Mouse (Mus musculus): ENCODE results near the gene Plcl2. TPM values are rescaled to one million over a fixed set of nuclear protein-coding genes. Genes with fewer than 3 reads are reported as not detected.

Gene Plcl2
- total and polyA plus RNA-seq, 3 experiments = 23.6 to 83.7 TPM; not detected in 1

DNA sequence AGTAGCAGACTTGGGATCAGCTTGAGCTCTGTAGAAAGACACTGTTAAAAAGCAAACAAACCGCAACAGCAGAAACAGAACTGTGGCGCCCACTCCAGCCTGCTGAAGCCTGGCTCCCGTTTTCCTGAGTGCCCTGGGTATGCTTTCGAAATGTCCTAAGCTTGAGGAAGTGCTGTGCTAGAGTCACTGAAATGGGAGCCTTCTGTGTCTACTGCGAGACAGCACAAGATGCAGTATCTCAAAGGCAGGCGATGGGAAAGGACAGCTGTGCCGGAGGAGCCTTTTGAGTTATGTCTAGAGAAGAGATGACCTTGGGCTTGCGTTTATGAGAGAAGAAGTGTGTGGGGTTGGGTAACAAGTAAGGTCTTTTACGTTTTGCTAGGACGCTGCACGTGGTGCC lies 166.0 kb downstream of the Plcl2 start:
- H3K9ac ChIP-seq (ENCODE audit: control insufficient read depth, low read depth, low read length, poor library complexity, severe bottlenecking) = no peak overlapping the region

GRCm38 (mm10) chr17:50677334-50677733 lies 168.1 kb downstream of the Plcl2 start:
- TF ChIP-seq JUND (IDR thresholded peaks at IDR 0.05; ENCODE audit: low read depth, low read length) (no peak), MAX (IDR thresholded peaks at IDR 0.05; ENCODE audit: low read length) (no peak), ZNF384 (IDR thresholded peaks at IDR 0.05; ENCODE audit: low read depth, low read length) (no peak), GABPA (IDR thresholded peaks at IDR 0.05; ENCODE audit: low read depth, low read length) (no peak), POLR2AphosphoS5 (IDR thresholded peaks at IDR 0.05; ENCODE audit: borderline replicate concordance, low read depth, low read length) (no peak), ETS1 (IDR thresholded peaks at IDR 0.05; ENCODE audit: low read depth, low read length) (no peak), KAT2A (conservative IDR thresholded peaks at IDR 0.05; ENCODE audit: low read depth, low read length) (no peak), POLR2AphosphoS2 (IDR thresholded peaks at IDR 0.05; ENCODE audit: low read length) (no peak), TCF12 (IDR thresholded peaks at IDR 0.05; ENCODE audit: low read depth, low read length) (no peak)
- Histone ChIP-seq H3K27me3 (ENCODE audit: control insufficient read depth in 1 of 2, insufficient read depth in 2 of 2, low read length in 2 of 2) (no peaks in the 10 kb centered on the region), H3K79me2 (ENCODE audit: control insufficient read depth, insufficient read depth, low read length, poor library complexity) (no peaks in the 10 kb centered on the region), H3K27ac (ENCODE audit: control insufficient read depth, low read depth, low read length) (no peak overlapping the region), H3K4me1 (ENCODE audit: control insufficient read depth in 1 of 2, insufficient read depth in 2 of 2, low read length in 2 of 2) (no peaks in the 10 kb centered on the region), H3K4me3 (ENCODE audit: control insufficient read depth in 1 of 2, insufficient read depth in 1 of 2, low read depth in 2 of 2, low read length in 2 of 2) (no peak overlapping the region), H3K9ac (ENCODE audit: control insufficient read depth, low read depth, low read length, poor library complexity, severe bottlenecking) (no peak overlapping the region), H3K36me3 (ENCODE audit: control insufficient read depth in 1 of 2, insufficient read depth in 2 of 2, low read length in 2 of 2) (peaks cover 0 to 18% of the 10 kb centered on the region in 2 experiments; a peak in 2 of 4 replicates), H3K9me3 (replicated peaks; ENCODE audit: insufficient read depth, low read length) (no peaks in the 10 kb centered on the region)
- DNase-seq (ENCODE audit: low read depth, low spot score) = no peak

More for the DNA sequence above, 166.0 kb downstream of the Plcl2 start:
- H3K79me2 ChIP-seq (ENCODE audit: control insufficient read depth, insufficient read depth, low read length, poor library complexity) = no peaks in the 10 kb centered on the region
- no peak overlapping the region for H3K27ac ChIP-seq (ENCODE audit: control insufficient read depth, low read depth, low read length)
- no peaks in the 10 kb centered on the region for H3K27me3 ChIP-seq (ENCODE audit: control insufficient read depth in 1 of 2, insufficient read depth in 2 of 2, low read length in 2 of 2)
- no peaks in the 10 kb centered on the region for H3K4me1 ChIP-seq (ENCODE audit: control insufficient read depth in 1 of 2, insufficient read depth in 2 of 2, low read length in 2 of 2)
- H3K4me3 ChIP-seq (ENCODE audit: control insufficient read depth in 1 of 2, insufficient read depth in 1 of 2, low read depth in 2 of 2, low read length in 2 of 2) = no peak overlapping the region
- no peak for TF ChIP-seq RAD21 (IDR thresholded peaks at IDR 0.05; ENCODE audit: low read depth, low read length)
- no peak for TF ChIP-seq KAT2A (conservative IDR thresholded peaks at IDR 0.05; ENCODE audit: low read depth, low read length)
- no peak for TF ChIP-seq MEF2A (IDR thresholded peaks at IDR 0.05; ENCODE audit: extremely low read depth, insufficient replicate concordance, low read depth, low read length, poor library complexity, severe bottlenecking)
- TF ChIP-seq EP300 (IDR thresholded peaks at IDR 0.05; ENCODE audit: low read depth in 1 of 2, low read length in 2 of 2) = no peak
- TF ChIP-seq CHD1 (IDR thresholded peaks at IDR 0.05; ENCODE audit: low read depth, low read length) = no peak
- TF ChIP-seq UBTF (IDR thresholded peaks at IDR 0.05; ENCODE audit: borderline replicate concordance, insufficient read depth, low read depth, low read length) = no peak
- no peak for TF ChIP-seq TBP (IDR thresholded peaks at IDR 0.05; ENCODE audit: low read depth, low read length)
- TF ChIP-seq GABPA (IDR thresholded peaks at IDR 0.05; ENCODE audit: low read depth, low read length) = no peak
- no peak for TF ChIP-seq JUND (IDR thresholded peaks at IDR 0.05; ENCODE audit: low read depth, low read length)
- TF ChIP-seq MXI1 (IDR thresholded peaks at IDR 0.05; ENCODE audit: low read depth, low read length) = no peak
- no peak for TF ChIP-seq MAZ (IDR thresholded peaks at IDR 0.05; ENCODE audit: low read depth, low read length)
- no peak for TF ChIP-seq SMC3 (IDR thresholded peaks at IDR 0.05; ENCODE audit: low read depth, low read length)
- TF ChIP-seq MYB (IDR thresholded peaks at IDR 0.05; ENCODE audit: low read depth, low read length) = no peak
- no peak for TF ChIP-seq POLR2A (IDR thresholded peaks at IDR 0.05; ENCODE audit: control insufficient read depth in 1 of 2, insufficient read depth in 1 of 2, low read depth in 1 of 2, low read length in 2 of 2, poor library complexity in 1 of 2)
- TF ChIP-seq TAL1 (IDR thresholded peaks at IDR 0.05; ENCODE audit: low read length) = no peak
- no peak for TF ChIP-seq ELF1 (IDR thresholded peaks at IDR 0.05; ENCODE audit: low read depth, low read length)
- no peak for TF ChIP-seq ZC3H11A (IDR thresholded peaks at IDR 0.05; ENCODE audit: low read depth, low read length)
- DNase-seq (ENCODE audit: low read depth, low spot score) = no peak
- peaks cover 0 to 27% of the 10 kb centered on the region in 2 experiments; a peak in 3 of 4 replicates for H3K36me3 ChIP-seq (ENCODE audit: control insufficient read depth in 1 of 2, insufficient read depth in 2 of 2, low read length in 2 of 2)
- H3K9me3 ChIP-seq (replicated peaks; ENCODE audit: insufficient read depth, low read length) = no peaks in the 10 kb centered on the region

Data from MEL (cell line).